Mouse (Mus musculus): ENCODE measurements around the gene Mkln1. TPM values are rescaled to one million over a fixed set of nuclear protein-coding genes. Genes with fewer than 3 reads are reported as not detected.
A peak's percentile ranks its signal among the peaks of the same experiment; 100 is the strongest.

Mkln1 gene
- total RNA-seq, 2 experiments from 2014 or later, result 131 to 172 TPM

DNA sequence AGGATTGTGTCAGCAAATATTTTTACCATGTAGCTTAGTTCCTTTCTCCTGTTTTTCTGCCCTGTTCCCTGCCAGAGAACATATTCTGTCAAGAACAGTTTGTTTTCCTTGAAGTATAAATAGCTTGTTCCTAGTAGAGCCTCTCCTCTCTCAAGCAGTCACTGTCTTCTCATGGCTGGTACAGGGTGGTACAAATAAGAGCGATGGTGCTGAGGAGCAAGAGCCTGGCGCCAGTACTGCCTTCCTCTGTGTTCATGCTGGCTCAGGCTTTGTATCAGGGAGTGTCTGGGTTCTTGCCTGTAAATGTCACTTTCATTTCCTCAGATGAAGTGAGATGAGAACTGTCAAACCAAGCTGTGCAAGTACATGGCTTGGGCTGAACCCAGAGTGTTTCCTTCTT lies 104.1 kb downstream of the Mkln1 start:
- ATAC-seq (replicated peaks; ENCODE audit: poor library complexity), result no peak

DNA sequence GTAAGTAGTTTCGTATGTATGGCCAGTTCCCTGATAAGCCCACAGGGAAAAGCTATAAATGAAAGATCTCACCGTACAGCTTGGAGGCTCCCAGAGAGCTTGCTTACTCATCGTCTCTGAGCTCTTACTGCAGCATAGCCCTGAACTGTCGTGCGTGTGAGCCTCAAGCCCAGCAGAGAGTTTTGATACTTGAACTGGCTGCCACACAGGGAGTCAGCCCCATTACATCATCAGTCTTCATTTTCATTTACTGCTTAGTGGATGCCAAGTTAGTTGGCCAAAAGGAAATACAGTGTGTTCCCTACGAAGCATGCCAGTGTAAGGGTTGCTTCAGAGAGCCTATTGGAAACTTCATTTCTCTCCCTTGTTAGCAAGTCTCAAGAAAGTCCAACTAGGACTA lies 115.2 kb downstream of the Mkln1 start:
- peak; percentile 42 for ATAC-seq (replicated peaks; ENCODE audit: poor library complexity)

DNA sequence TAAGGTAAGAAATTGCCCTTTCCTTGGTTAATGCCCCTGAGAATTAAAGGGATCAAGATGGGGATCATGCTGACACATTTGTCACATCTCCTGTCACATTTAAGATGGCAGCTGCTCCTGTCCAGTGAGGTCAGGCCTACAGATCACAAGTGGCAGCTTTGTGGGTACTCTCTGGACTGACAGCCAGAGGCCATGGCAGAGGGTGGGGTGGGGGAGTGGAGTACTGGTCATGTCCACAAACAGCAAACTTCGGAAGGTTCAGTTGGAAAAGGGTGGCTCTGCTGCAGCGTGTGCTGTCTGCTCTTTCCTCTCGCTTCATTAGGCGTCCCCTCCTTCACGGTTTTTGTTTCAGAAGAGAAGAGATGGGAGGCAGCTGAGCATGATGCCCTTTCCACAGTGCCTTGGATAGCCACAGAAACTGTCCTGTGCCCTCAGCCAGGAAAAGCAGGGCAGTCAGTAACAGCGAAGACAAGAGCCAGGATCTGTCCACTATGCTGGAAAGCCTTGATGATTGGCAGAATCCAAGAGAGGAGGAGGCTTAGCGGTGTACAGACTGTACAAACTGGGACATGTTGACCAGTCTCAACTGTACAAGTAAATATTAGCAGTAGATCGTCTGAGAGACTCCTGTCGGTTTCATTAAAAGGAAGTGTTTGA lies 119.3 kb downstream of the Mkln1 start:
- no peak for ATAC-seq (replicated peaks; ENCODE audit: poor library complexity)

DNA sequence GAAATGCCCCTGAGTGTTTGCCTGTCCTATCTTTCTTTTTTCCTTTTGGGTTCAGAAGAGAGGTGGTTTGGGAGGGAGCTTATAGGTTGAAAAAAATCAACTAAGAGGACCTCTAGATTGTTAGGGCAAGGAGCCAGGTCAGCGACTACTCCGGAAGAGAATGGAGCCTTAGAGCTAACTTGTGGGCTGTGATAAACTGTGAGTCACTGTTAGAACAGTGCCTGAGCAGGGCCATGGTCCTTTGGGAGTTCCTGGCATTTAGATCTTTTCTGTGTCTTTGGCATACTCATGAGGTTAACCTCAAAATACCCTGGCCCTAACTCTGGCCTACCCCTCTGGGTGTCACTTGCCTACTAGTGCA lies 119.8 kb downstream of the Mkln1 start:
- ATAC-seq (replicated peaks; ENCODE audit: poor library complexity), result 0 out of 2 replicates have a peak, but pooled peaks have one; percentile 21

DNA sequence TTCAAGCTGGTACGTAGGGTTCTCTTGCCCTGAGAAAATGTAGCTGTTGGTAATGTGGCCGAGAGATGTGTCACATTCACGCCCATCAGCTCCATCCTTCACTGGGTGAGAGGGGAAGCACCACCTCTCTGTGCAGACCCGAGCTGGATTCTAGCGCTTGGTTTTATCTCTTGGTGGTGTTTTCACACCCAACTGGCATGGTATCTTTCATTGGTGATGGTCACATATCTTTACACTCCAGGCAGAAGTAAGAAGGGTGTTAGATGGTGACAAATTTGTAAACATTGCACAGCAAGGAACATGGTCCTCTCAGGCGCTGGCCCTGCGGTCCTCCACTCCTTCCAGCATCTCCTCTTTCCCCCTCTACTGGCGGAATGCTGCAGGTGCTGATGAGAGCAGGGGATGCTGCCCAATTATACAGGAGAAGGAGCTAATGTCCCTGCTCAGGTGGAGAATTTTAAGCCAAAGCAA lies 120.5 kb downstream of the Mkln1 start:
- ATAC-seq (replicated peaks; ENCODE audit: poor library complexity), result peak; percentile 89

DNA sequence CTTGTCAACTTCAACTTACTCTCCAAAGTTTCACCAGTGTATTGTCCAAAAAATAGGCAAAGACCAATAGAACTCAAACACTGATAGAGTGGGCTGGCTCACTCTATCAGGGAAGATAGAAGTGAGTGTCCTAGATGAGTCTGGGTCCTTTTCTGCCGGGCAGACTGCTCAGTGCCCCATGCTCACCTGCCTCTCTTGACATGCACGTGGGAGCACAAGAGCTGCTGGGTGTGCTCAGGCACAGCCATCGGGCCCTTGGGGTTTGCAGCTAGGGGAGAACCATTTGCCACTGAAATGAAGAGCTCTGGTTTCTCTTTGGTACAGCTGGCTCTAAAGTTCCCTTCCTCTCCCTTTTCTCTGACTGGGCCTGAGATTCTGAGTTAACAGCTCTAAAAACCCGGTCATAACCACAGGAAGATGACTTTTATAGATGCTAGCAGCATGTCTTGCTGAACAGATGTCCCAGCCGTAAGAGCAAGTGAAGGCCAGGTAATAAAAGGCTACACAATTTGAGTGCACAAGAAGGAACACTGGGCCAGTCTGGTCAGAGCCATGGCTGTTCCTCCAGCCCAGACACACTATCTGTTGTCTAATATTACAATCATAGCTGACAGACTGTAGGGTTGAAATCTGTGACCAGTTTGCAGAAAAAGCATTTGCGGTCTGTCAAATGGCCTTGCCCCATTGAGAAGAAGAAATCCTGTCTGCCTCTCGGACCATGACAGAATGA lies 122.1 kb downstream of the Mkln1 start:
- no peak for ATAC-seq (replicated peaks; ENCODE audit: poor library complexity)

DNA sequence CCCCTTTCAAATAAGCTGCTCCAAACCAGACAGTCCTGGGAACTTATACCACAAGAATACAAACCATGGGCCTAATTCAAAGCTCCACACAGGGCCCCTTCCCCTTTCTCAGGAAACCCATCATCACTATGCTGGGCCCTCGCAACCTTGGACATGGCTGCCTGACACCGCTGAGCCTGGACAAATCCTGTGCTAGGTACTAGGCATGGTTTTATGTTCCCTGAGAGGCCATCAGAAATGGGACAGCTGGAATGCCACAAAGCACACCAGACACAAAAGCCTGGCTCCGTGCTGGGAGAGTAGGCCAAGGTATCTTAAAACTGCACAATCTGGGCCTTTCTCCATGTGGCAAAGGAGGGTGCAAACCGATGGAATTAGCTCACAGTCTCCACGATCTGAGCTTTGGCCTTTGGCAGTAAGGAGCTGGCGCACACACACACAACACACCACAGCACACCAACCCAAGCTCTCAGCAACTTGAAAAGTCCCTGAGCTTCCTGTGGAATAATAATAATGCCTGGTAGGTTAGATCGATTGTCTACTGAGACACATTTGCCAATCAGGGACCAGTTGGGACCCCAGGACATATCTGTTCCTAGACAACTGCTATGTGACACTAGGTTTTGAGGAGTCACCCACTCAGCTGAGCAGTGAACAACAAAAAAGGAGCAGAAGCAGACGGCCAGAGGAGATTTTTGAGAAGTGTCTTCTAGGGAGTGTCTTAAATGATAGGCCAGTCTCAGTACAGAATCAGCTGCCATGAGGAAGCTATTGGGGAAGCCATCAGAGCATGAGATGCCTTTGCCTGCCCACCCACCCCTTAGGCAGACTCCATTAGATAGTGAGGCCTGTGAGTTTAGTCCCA lies 123.2 kb downstream of the Mkln1 start:
- no peak for ATAC-seq (replicated peaks; ENCODE audit: poor library complexity)

DNA sequence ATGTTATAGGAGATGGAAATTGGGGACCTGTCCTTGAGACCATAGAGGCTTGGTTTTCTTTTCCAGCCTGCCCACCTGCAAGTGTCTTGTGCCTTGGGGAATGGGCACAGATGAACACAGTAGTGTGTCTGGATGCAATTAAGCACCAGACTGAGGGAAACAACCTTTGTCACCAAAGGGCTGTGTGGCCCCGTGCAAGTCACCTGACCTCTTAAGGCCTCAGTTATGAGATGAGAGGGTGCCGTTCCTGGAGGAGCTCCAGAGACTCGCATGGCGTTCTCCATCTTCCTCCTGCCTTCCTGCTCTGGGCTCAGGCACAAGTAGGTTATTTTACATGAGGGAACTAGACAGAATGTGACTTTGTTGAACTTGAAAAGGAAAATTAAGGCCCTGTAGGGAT lies 123.9 kb downstream of the Mkln1 start:
- ATAC-seq (replicated peaks; ENCODE audit: poor library complexity), result no peak

DNA sequence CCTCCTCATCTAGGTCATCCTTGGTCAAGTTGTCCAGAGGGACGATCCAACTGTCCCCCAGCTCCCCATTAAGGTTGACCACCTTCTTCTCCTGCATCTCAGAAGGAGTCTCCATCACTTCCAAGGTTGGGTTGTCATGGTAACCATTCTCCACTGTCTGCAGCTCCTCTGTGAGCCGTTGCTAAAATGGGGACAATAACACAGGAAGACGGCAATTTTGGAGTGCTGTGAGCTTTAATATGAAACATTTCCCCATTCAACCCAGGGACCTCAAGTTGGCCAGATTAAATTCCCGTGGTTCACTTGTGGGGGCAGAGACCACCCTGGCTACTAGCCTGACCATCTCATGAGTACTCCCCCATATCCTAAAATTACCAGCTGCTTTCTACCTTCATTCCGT lies 124.5 kb downstream of the Mkln1 start:
- ATAC-seq (replicated peaks; ENCODE audit: poor library complexity), result no peak

DNA sequence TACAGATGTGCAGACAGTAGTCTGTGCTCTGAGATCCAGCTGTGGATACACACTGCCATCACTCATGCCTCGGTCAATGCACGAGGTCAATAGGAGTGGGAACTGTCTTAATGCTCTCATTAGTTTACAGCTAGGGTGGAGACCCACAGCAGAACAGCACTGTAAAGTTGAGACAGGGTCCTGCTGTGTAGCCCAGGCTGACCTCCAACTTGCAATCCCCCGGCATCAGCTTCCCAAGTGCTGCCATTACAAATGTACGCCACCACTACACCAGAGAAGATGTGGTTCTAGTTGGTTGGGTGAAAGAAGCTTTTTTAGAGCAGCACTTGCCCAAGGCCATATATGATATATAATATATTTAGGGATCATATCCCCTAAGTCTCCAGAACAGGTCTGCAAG lies 125.1 kb downstream of the Mkln1 start:
- ATAC-seq (replicated peaks; ENCODE audit: poor library complexity), result no peak

DNA sequence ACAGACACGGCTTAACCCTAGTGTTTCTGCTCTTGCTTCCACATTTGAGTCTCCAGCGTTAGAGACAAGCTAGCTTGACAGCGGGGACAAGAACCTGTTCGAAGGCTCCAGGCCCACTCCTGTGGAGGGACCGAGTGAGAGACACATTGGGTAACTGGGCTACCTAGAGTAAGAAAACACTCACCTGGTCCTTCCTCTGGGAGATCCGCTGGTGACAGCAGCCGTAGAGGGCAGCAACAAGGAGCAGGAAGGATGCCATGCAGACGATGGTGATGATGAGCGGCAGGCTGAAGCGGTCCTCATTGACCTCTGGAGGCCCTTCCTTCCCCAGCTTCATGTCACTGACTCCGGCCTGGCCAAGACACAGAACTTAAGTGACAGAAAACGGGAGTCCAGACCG lies 125.6 kb downstream of the Mkln1 start:
- no peak for ATAC-seq (replicated peaks; ENCODE audit: poor library complexity)

DNA sequence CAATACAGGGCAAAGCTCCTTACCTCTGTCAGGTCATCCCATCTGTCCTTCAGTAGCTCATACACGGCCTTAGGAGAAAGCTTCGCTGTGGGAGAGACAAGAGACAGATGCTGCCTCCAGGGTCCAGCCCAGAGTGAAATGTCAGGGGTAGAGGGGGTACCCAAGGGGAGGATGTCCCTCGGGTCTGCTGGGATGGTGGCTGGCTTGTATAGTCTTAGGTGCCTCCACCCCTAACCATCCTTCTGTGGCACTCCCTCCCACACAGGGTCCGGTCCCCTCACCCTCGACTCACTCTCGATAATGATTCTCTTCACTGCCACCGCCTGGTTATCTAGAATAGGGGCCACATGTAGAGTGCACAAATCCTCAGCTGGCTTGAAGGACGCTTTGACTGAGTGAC lies 126.1 kb downstream of the Mkln1 start:
- no peak for ATAC-seq (replicated peaks; ENCODE audit: poor library complexity)

DNA sequence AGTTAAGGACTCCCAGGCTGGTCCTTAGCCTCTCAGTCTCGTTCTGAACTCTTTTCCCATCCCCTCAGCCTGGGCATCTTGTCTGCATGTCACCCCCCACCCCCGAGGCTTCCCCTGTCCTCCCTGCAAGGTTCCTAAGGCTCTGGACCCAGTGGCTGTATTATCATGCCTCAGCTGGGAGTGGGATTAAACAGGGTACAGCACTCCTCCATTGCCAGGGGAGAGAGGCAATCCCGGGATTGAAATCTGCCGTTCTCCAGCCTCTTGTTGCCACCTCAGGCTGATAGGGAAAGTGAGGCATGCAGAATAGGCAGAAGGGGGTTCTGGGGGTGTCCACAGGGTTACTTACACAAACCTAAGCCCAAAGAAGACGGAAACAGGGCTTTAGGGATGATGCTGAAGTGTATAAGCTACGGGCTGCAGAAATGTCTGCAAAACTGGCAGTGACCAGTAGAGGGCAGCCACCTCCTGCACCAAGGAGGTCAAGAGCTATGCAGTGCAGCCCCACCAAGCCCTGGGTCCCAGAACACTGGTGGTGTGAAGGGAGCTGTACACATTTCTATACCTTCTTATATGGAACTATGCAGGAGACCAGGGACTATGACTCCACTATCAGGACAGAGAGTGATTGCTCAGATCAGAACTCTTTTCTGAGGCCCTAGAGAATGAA lies 126.8 kb downstream of the Mkln1 start:
- peak; percentile 78 for ATAC-seq (replicated peaks; ENCODE audit: poor library complexity)

DNA sequence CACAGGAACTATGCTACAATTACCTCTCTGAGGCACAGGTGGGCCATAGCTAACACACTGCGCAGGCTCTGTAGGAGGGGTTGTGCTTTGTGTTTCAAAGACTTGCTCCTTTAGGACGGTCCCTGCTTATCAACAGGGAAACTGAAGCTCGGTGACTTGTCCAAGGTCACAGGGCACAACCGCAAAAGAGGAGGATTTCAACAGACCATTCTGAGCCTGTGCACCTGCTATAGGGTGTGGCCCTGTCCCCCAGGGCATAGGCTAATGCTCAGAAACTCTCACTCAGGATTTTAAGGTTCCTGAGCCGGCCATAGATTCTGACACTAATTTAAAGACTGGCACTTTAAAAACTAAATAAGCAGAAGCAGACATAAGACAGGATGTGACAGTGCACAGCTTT lies 128.4 kb downstream of the Mkln1 start:
- ATAC-seq (replicated peaks; ENCODE audit: poor library complexity), result no peak

DNA sequence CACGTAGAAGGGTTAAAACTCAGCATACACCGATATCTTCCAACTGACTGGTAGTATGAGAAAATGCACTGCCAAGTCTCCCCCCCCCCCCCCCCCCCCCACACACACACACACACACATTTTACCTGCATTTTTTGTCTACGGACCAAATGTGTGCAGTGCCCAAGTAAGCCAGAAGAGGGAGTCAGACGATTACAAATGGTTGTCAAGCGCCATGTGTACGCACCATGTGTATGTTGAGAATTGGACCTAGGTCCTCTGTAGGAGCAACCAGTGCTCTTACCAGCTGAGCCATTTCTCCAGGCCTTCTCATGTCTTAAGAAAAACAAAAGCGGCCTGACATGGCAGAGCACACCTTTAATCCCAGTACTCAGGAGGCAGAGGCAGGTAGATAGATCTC lies 129.4 kb downstream of the Mkln1 start:
- ATAC-seq (replicated peaks; ENCODE audit: poor library complexity), result peak; percentile 93

DNA sequence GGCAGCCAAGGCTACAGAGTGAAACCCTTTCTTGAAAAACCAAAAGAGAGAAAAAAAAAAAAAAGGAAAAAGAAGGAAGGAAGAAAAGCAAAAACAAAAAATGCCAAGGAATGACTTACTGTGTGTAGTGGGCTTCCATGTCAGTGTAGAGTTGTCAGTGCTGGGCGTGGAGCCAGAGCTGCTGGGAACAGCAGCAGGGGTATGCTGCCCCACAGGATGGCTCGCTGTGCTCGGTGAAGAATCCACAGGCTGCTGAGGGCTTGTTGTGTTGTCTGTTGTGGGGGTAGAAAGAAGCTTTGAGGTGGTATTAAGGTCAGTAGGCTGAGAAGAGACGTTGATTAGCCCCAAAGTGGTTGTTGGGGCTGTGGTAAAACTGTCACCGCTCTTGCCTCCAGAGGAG lies 129.8 kb downstream of the Mkln1 start:
- no peak for ATAC-seq (replicated peaks; ENCODE audit: poor library complexity)

DNA sequence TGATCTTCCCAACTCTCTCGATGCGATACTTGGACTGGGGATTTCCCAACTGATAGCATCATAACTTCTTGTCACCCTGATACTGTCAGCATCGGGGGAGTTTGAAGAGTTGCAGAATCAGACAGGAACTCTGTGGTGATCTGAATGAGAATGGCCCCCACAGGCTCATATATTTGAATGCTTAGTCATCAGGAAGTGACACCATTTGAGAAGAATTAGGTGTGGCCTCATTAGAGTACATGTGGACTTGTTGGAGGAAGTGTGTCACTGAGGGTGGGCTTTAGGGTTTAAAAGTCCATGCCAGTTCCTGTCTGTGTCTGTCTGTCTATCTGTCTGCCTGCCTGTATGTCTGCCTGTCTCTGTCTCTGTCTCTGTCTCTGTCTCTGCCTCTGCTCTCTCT lies 133.3 kb downstream of the Mkln1 start:
- ATAC-seq (replicated peaks; ENCODE audit: poor library complexity), result no peak

DNA sequence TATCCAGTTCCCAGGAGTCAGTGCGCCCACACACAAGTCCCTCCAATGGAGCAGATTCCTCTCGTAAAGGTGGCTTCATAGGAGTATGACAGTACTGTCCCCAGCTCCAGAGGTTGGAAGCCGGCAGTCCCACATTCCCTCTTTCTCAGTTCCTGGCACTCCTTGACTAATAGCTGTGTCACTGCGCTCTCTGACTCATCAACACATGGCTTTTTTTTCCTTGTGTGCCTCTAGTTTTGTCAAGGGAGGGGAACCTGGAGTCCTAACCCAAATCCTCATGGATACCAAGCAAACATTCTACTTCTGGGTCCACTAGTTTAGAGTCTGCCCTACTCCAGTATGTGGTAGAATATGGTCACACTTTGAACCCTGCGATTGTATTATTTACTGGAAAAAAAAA lies 136.2 kb downstream of the Mkln1 start:
- ATAC-seq (replicated peaks; ENCODE audit: poor library complexity), result no peak

DNA sequence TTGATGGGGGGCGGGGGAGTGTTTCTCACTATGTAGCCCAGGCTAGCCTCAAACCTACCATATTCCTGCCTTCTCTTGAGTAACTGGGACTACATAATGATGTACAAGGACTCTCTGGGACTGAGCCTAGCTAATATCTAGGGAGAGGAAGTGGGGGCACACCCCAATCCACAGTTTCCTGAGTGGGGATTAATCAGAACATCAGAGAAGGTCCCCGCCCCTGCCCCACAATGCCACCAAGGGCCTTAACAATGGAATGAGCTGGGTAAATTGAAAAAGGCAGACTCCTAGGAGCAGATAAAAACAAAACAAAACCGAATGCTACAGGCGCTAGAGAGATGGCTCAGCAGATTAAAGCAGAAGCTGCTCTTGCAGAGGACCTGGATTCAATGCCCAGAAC lies 138.7 kb downstream of the Mkln1 start:
- ATAC-seq (replicated peaks; ENCODE audit: poor library complexity), result no peak

DNA sequence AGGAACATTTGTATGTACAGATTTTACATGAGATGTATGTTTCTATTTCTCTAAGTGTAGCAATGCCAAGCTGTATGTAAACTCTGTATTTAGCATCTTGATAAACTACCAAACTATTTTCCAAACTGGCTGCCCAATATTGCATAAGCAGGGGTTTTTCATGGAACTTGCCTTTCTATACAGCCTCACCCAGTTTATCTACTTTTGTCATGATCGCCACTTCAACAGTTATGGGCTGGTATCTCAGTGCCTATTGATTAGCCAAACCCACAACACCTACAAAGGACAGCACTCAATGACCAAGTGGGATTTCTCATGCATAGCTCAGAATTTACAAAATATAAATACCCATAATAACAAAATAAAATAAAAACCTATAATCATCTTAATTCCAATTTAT lies 139.6 kb downstream of the Mkln1 start:
- ATAC-seq (replicated peaks; ENCODE audit: poor library complexity), result no peak; the same call in 1 of the 2 replicates

DNA sequence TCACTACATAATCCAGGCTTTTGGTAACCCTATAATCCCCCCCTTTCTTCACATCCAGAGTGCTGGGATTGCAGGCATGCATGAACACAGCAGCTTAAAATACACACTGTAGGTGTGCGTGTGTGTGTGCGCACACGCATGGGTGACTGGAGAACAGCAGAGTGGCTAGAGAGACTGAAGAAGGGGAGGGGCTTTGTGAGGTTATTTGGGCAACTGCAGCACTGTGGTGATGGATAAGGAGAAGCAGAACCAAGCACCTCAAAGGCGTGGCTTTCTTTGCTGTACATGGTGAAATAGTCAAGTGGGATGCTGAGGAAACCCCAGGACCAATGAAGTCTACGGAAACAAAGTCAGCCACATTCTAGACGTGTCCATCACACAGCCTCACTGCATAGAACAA lies 141.5 kb downstream of the Mkln1 start:
- ATAC-seq (replicated peaks; ENCODE audit: poor library complexity), result 0 out of 2 replicates have a peak, but pooled peaks have one; percentile 26
